Mouse (Mus musculus): ENCODE data around the gene Mrnip. TPM values are rescaled to one million over a fixed set of nuclear protein-coding genes. Genes with fewer than 3 reads are reported as not detected.

Mrnip gene
- polyA plus RNA-seq, 1 experiment from 2014 or later: 7.9 TPM

DNA sequence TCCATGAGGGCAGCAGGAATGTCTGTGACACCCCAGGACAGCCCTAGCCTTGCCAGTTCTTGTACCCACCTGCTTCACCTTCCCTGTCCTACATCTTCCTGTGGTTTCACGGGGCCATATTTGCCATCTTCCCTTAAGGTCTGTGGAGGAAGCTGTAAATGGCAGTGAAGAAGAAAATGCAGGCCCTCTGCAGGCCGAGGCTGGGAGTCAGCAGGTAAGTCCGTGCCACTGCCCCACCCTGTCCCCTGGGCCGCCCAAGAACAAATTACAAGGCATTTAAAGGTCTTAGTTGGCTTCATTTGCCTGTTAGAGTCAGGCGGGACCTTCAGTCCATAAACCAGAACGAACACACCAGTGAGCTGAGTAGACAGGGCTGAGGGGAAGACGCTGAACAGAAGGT lies 19.8 kb downstream of the Mrnip start:
- H3K36me3 ChIP-seq (ENCODE audit: control insufficient read depth, insufficient read depth): peaks cover 3% of the 10 kb centered on the region
- no peaks in the 10 kb centered on the region for H3K9me3 ChIP-seq (replicated peaks; ENCODE audit: control insufficient read depth, low read length)
- H3K4me3 ChIP-seq (ENCODE audit: low read depth, low read length): no peak overlapping the region
- H3K4me1 ChIP-seq (ENCODE audit: control insufficient read depth, low read depth, low read length): peaks cover 3% of the 10 kb centered on the region; the same call in 1 of the 2 replicates
- ATAC-seq (ENCODE audit: low read depth): no peak
- no peak overlapping the region for H3K27ac ChIP-seq (ENCODE audit: low read length)
- WGBS (ENCODE audit: insufficient replicate concordance): 74% methylated on average over 7 of the region's 7 CpGs
- H3K9ac ChIP-seq (ENCODE audit: low read depth, low read length): no peak overlapping the region
- no peak overlapping the region for H3K4me2 ChIP-seq (ENCODE audit: low read depth, low read length)
- H3K27me3 ChIP-seq (ENCODE audit: control insufficient read depth, insufficient read depth, low read depth, low read length): no peaks in the 10 kb centered on the region

DNA sequence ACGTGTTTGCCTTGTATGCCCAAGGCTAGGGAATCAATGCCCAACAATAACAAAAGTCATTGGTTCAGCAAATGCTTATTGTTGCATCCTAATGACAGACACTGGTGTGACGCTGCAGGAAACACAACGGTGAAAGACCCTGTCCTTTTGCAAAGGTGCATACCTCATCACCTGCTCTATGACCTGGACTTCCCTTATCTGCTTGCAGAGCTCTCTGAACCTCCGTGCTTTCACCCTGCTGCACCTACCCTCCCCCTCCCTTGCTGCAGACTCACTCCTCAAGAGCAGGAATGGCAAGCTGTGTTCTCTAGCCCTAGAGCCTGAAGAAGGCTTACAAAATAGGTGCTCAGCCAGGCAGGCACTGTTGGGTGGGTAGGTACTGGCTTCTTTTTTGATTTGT lies 20.5 kb downstream of the Mrnip start:
- 58% methylated on average over 4 of the region's 4 CpGs for WGBS (ENCODE audit: insufficient replicate concordance)
- ATAC-seq (ENCODE audit: low read depth): peak; percentile 57
- Histone ChIP-seq H3K9me3 (replicated peaks; ENCODE audit: control insufficient read depth, low read length) (no peaks in the 10 kb centered on the region), H3K36me3 (ENCODE audit: control insufficient read depth, insufficient read depth) (peaks cover 11% of the 10 kb centered on the region), H3K4me3 (ENCODE audit: low read depth, low read length) (no peak overlapping the region), H3K27me3 (ENCODE audit: control insufficient read depth, insufficient read depth, low read depth, low read length) (no peaks in the 10 kb centered on the region), H3K27ac (ENCODE audit: low read length) (no peak overlapping the region), H3K9ac (ENCODE audit: low read depth, low read length) (no peak overlapping the region), H3K4me2 (ENCODE audit: low read depth, low read length) (no peak overlapping the region), H3K4me1 (ENCODE audit: control insufficient read depth, low read depth, low read length) (peaks cover 3% of the 10 kb centered on the region; the same call in 1 of the 2 replicates)

GRCm38 (mm10) chr11:50197500-50197899 lies 23.3 kb downstream of the Mrnip start:
- peaks cover 37% of the 10 kb centered on the region for H3K36me3 ChIP-seq (ENCODE audit: control insufficient read depth, insufficient read depth)
- H3K9ac ChIP-seq (ENCODE audit: low read depth, low read length): no peak overlapping the region
- H3K4me3 ChIP-seq (ENCODE audit: low read depth, low read length): no peak overlapping the region
- no peak overlapping the region for H3K27ac ChIP-seq (ENCODE audit: low read length)
- no peak for ATAC-seq (ENCODE audit: low read depth)
- H3K27me3 ChIP-seq (ENCODE audit: control insufficient read depth, insufficient read depth, low read depth, low read length): no peaks in the 10 kb centered on the region
- 79% methylated on average over 4 of the region's 4 CpGs for WGBS (ENCODE audit: insufficient replicate concordance)
- no peaks in the 10 kb centered on the region for H3K9me3 ChIP-seq (replicated peaks; ENCODE audit: control insufficient read depth, low read length)
- H3K4me2 ChIP-seq (ENCODE audit: low read depth, low read length): no peak overlapping the region
- H3K4me1 ChIP-seq (ENCODE audit: control insufficient read depth, low read depth, low read length): peaks cover 5% of the 10 kb centered on the region; the same call in 1 of the 2 replicates

- peaks cover 43% of the 10 kb centered on the region for H3K36me3 ChIP-seq (ENCODE audit: control insufficient read depth, insufficient read depth)
- H3K9me3 ChIP-seq (replicated peaks; ENCODE audit: control insufficient read depth, low read length): no peaks in the 10 kb centered on the region
- H3K4me2 ChIP-seq (ENCODE audit: low read depth, low read length): no peak overlapping the region
- H3K4me1 ChIP-seq (ENCODE audit: control insufficient read depth, low read depth, low read length): peaks cover 5% of the 10 kb centered on the region; the same call in 1 of the 2 replicates
- H3K9ac ChIP-seq (ENCODE audit: low read depth, low read length): no peak overlapping the region
- no peaks in the 10 kb centered on the region for H3K27me3 ChIP-seq (ENCODE audit: control insufficient read depth, insufficient read depth, low read depth, low read length)
- ATAC-seq (ENCODE audit: low read depth): no peak
- H3K27ac ChIP-seq (ENCODE audit: low read length): no peak overlapping the region
- no peak overlapping the region for H3K4me3 ChIP-seq (ENCODE audit: low read depth, low read length)
- WGBS (ENCODE audit: insufficient replicate concordance): 75% methylated on average over 3 of the region's 5 CpGs
Observed at GRCm38 (mm10) chr11:50198219-50198846, 24.1 kb downstream of the Mrnip start.

GRCm38 (mm10) chr11:50198916-50199315 lies 24.7 kb downstream of the Mrnip start:
- Histone ChIP-seq H3K27ac (ENCODE audit: low read length) (no peak overlapping the region), H3K4me1 (ENCODE audit: control insufficient read depth, low read depth, low read length) (peaks cover 5% of the 10 kb centered on the region; the same call in 1 of the 2 replicates), H3K27me3 (ENCODE audit: control insufficient read depth, insufficient read depth, low read depth, low read length) (no peaks in the 10 kb centered on the region), H3K36me3 (ENCODE audit: control insufficient read depth, insufficient read depth) (peaks cover 46% of the 10 kb centered on the region), H3K4me2 (ENCODE audit: low read depth, low read length) (no peak overlapping the region), H3K9ac (ENCODE audit: low read depth, low read length) (no peak overlapping the region), H3K4me3 (ENCODE audit: low read depth, low read length) (no peak overlapping the region), H3K9me3 (replicated peaks; ENCODE audit: control insufficient read depth, low read length) (no peaks in the 10 kb centered on the region)
- no peak for ATAC-seq (ENCODE audit: low read depth)
- 85% methylated on average over 2 of the region's 2 CpGs for WGBS (ENCODE audit: insufficient replicate concordance)

- Histone ChIP-seq H3K9me3 (replicated peaks; ENCODE audit: control insufficient read depth, low read length) (no peaks in the 10 kb centered on the region), H3K27me3 (ENCODE audit: control insufficient read depth, insufficient read depth, low read depth, low read length) (no peaks in the 10 kb centered on the region), H3K27ac (ENCODE audit: low read length) (no peak overlapping the region), H3K9ac (ENCODE audit: low read depth, low read length) (no peak overlapping the region), H3K36me3 (ENCODE audit: control insufficient read depth, insufficient read depth) (peaks cover 62% of the 10 kb centered on the region), H3K4me2 (ENCODE audit: low read depth, low read length) (no peak overlapping the region), H3K4me1 (ENCODE audit: control insufficient read depth, low read depth, low read length) (peaks cover 13% of the 10 kb centered on the region), H3K4me3 (ENCODE audit: low read depth, low read length) (no peak overlapping the region)
- 64% methylated on average over 8 of the region's 8 CpGs for WGBS (ENCODE audit: insufficient replicate concordance)
- ATAC-seq (ENCODE audit: low read depth): peak; percentile 57
Observed at GRCm38 (mm10) chr11:50200613-50201012, 26.4 kb downstream of the Mrnip start.

- ATAC-seq (ENCODE audit: low read depth): peak; percentile 66
- H3K9ac ChIP-seq (ENCODE audit: low read depth, low read length): no peak overlapping the region
- H3K4me3 ChIP-seq (ENCODE audit: low read depth, low read length): no peak overlapping the region
- no peaks in the 10 kb centered on the region for H3K9me3 ChIP-seq (replicated peaks; ENCODE audit: control insufficient read depth, low read length)
- no peaks in the 10 kb centered on the region for H3K27me3 ChIP-seq (ENCODE audit: control insufficient read depth, insufficient read depth, low read depth, low read length)
- no peak overlapping the region for H3K4me2 ChIP-seq (ENCODE audit: low read depth, low read length)
- 76% methylated on average over 3 of the region's 3 CpGs for WGBS (ENCODE audit: insufficient replicate concordance)
- H3K27ac ChIP-seq (ENCODE audit: low read length): 0 out of 2 replicates have a peak overlapping the region, but pooled peaks have one; percentile 39
- peaks cover 10% of the 10 kb centered on the region for H3K4me1 ChIP-seq (ENCODE audit: control insufficient read depth, low read depth, low read length)
- peaks cover 72% of the 10 kb centered on the region for H3K36me3 ChIP-seq (ENCODE audit: control insufficient read depth, insufficient read depth)
Observed at GRCm38 (mm10) chr11:50201590-50201989, 27.3 kb downstream of the Mrnip start.

DNA sequence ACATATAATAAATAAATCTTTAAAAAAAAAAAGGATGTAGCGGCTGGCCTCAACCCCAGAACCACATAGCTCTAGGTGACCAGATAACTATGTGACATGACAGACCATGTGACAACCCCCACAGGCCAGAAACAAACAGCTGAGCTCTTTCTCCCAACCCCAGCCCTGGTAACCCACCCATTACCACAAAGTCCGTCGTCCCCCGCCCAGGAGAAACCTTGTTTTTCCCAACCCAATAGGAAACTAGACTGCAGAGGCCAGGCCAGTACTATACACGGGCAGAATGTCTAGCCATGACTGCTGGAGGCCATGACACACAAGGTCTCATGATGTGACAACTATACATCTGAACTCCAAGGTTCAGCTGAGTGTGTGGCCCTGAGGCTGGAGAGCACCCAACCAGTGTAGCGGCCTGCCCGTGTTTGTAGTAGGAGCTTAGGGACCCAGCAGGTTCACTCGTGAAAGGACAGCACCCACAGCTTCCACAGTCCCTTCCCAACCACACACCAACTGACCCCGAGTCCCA lies 29.1 kb downstream of the Mrnip start:
- peak; percentile 2; the same call in 1 of the 2 replicates for ATAC-seq (ENCODE audit: low read depth)
- peaks cover 86% of the 10 kb centered on the region for H3K36me3 ChIP-seq (ENCODE audit: control insufficient read depth, insufficient read depth)
- H3K4me1 ChIP-seq (ENCODE audit: control insufficient read depth, low read depth, low read length): peaks cover 10% of the 10 kb centered on the region
- H3K27ac ChIP-seq (ENCODE audit: low read length): 0 out of 2 replicates have a peak overlapping the region, but pooled peaks have one; percentile 24
- no peak overlapping the region for H3K9ac ChIP-seq (ENCODE audit: low read depth, low read length)
- H3K9me3 ChIP-seq (replicated peaks; ENCODE audit: control insufficient read depth, low read length): no peaks in the 10 kb centered on the region
- no peaks in the 10 kb centered on the region for H3K27me3 ChIP-seq (ENCODE audit: control insufficient read depth, insufficient read depth, low read depth, low read length)
- H3K4me2 ChIP-seq (ENCODE audit: low read depth, low read length): no peak overlapping the region
- no peak overlapping the region for H3K4me3 ChIP-seq (ENCODE audit: low read depth, low read length)
- WGBS (ENCODE audit: insufficient replicate concordance): 78% methylated on average over 9 of the region's 9 CpGs

GRCm38 (mm10) chr11:50205434-50205833 lies 31.2 kb downstream of the Mrnip start:
- WGBS (ENCODE audit: insufficient replicate concordance): 79% methylated on average over 3 of the region's 3 CpGs
- peaks cover 18% of the 10 kb centered on the region for H3K4me1 ChIP-seq (ENCODE audit: control insufficient read depth, low read depth, low read length)
- H3K4me3 ChIP-seq (ENCODE audit: low read depth, low read length): no peak overlapping the region
- peaks cover 69% of the 10 kb centered on the region for H3K36me3 ChIP-seq (ENCODE audit: control insufficient read depth, insufficient read depth)
- no peak for ATAC-seq (ENCODE audit: low read depth)
- H3K4me2 ChIP-seq (ENCODE audit: low read depth, low read length): no peak overlapping the region
- H3K9me3 ChIP-seq (replicated peaks; ENCODE audit: control insufficient read depth, low read length): no peaks in the 10 kb centered on the region
- no peaks in the 10 kb centered on the region for H3K27me3 ChIP-seq (ENCODE audit: control insufficient read depth, insufficient read depth, low read depth, low read length)
- H3K9ac ChIP-seq (ENCODE audit: low read depth, low read length): no peak overlapping the region
- H3K27ac ChIP-seq (ENCODE audit: low read length): no peak overlapping the region

Measured in liver, embryonic 16.5 days (tissue).